Mouse (Mus musculus): Measurements from ENCODE around the gene Stk38l. TPM values are rescaled to one million over a fixed set of nuclear protein-coding genes. Genes with fewer than 3 reads are reported as not detected.
"Not testable (repeated sequence)": the region's sequence is repeated elsewhere in the genome, so short reads cannot be mapped to it uniquely, and the experiment has no call there.

Gene Stk38l
- total RNA-seq, 2 experiments from 2014 or later: 6.9 to 7.5 TPM

DNA sequence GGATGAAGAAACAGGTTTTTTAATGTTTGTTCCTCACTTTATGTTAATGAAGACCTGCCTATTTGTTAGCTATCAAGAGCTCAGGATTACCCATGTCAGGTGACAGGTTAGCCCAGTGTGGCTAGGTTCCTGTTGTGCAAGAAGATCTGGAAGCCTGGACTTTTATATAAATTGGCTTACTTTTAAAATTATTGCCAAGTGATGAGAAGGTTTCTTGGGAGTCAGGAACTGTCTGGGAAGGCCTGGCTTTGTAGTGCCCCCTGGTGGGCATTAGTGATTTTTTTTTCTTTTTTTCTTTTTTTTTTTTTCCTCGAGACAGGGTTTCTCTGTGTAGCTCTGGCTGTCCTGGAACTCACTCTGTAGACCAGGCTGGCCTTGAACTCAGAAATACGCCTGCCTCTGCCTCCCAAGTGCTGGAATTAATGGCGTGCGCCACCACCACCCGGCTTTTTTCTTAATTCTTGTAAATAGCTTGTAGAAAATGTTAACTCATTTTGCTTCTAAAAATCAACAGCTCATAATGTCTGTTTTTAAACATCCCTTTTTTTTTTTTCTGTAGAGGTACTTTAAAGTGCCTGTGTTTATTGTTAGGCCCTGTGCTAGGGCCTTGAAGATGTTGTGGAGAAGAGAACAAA, 37.6 kb downstream of the Stk38l start:
- intact Hi-C loops (cut with DNase I; ENCODE audit: low total_unique reads): no loop called here
- no peak for DNase-seq

DNA sequence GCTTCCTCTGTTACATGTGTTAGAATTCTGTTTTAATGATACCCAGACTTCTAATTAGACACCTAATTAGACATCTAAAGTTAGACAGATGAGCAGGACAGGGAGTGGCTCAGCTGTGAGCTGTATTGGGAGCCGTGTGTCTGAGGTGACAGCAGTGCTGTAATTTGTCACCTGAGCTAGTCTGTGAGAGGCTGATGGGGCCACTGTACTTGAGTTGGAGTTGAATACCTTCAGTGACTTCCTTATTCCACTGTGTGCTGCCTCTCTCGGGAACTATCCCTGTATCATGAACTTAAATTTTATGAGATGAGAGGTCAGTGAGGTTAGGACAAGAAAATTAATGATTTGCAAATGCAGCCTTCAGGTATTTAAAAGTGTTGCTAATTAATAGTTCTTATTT, 39.8 kb downstream of the Stk38l start:
- DNase-seq: no peak
- intact Hi-C loops (cut with DNase I; ENCODE audit: low total_unique reads): no loop called here

GRCm38 (mm10) chr6:146765270-146765669, 40.5 kb downstream of the Stk38l start:
- intact Hi-C loops (cut with DNase I; ENCODE audit: low total_unique reads): no loop called here
- no peak for DNase-seq

DNA sequence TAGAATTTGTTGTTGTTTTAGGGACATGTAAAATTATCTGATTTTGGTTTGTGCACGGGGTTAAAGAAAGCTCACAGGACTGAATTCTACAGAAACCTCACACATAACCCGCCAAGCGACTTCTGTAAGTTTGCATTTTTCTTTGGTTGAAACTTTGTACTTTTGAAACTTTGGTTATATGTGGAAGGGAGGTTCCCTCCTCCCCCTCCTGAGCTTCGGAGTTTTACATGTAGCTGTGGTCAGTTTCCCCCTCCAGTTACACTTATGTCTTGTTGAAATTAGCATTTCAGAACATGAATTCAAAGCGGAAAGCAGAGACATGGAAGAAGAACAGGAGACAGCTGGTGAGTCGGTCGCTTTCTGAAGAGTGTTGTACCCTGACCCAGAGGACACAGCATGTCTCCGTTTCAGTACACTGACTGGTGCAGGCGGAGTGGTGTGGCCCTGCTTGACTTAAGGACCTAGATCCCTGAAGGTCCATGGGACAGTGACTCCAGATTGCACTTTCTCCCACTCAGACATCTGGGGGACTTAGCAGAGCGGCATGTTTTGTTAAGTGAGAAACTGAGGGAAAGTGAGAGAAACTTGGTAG, 44.1 kb downstream of the Stk38l start:
- intact Hi-C loops (cut with DNase I; ENCODE audit: low total_unique reads): no loop called here
- no peak for DNase-seq

DNA sequence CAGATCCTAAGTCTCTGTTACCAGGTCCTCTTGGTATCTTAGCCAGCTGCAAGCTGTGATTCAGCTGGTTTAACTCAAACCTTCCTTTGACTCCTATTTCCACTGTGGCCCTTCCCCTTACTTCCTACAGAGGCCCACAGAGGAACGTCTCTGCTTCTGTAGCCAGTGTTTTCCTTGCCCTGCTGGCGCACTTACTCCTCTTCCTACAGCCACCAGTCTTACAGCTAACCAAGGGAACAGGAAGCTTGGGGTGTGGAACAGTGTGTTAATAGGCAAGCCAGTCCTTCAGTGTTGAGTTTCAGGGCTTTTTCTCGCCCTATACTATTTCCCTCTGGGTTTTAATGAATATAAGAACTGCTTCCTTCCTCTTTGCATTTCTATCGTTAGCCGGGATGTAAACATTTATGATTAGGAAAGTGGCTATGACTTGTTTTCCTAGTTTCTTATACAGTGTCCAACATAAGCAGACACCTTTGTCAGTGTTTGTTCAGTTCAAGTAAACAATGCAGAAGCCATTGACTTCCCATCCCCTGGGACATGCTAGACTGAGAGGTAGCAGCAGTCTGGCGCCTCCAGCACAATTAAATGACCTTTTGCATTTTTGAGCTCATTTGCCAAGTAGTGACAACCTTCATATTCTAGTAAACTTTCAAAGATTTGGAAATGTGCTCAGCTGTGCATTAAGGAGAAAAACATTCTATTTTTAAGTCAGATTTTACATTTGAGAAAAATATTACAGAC, 45.4 kb downstream of the Stk38l start:
- intact Hi-C loops (cut with DNase I; ENCODE audit: low total_unique reads): no loop called here
- DNase-seq: no peak

DNA sequence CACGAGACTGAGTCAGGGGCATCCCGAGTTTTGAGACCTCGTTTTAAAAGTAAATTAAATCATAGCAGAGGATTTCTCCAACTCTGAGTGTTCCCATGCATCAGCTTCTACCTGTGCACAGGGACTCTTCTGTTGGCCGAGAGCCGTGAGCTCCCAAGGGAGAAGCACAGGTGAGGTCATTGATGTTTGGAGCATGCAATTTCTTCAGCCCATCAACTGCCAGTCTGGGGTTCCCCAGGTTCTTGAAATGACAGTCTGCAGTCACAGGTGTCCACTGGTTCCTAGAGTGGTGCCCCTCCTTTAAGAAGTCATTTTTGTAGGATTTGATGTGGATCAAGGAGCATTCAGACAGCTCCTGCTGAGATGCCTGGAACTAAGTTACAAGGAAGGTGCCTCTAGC, 46.0 kb downstream of the Stk38l start:
- intact Hi-C loops (cut with DNase I; ENCODE audit: low total_unique reads): no loop called here

GRCm38 (mm10) chr6:146775864-146776263, 51.1 kb downstream of the Stk38l start:
- DNase-seq; intact Hi-C loops (cut with DNase I; ENCODE audit: low total_unique reads): not testable (repeated sequence)

More for the DNA sequence above, 46.0 kb downstream of the Stk38l start:
- DNase-seq: no peak

GRCm38 (mm10) chr6:146776610-146777389, 52.0 kb downstream of the Stk38l start:
- intact Hi-C loops (cut with DNase I; ENCODE audit: low total_unique reads): no loop called here
- no peak for DNase-seq

DNA sequence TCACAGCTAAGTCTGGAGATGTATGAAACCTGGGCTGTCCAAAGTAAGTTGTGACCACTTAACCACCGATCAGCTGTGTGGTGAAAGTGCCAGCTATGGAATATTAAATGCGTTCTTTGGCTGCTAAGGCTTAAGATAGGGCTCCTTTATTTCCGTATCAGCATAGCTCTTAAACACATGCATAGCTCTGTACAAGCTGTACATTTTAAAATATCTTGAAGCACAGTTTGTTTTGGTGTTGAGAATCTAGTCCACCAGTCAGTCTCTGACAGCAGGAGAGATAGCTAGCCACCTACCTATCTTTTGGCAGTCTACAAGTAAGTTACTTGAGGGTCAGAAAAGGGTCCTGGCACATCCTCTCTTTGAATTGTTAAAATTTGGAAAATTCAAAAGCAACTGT, 53.3 kb downstream of the Stk38l start:
- intact Hi-C loops (cut with DNase I; ENCODE audit: low total_unique reads): no loop called here
- no peak for DNase-seq

- intact Hi-C loops (cut with DNase I; ENCODE audit: low total_unique reads): no loop called here
- DNase-seq: no peak
Observed at GRCm38 (mm10) chr6:146781566-146781965, 56.8 kb downstream of the Stk38l start.

DNA sequence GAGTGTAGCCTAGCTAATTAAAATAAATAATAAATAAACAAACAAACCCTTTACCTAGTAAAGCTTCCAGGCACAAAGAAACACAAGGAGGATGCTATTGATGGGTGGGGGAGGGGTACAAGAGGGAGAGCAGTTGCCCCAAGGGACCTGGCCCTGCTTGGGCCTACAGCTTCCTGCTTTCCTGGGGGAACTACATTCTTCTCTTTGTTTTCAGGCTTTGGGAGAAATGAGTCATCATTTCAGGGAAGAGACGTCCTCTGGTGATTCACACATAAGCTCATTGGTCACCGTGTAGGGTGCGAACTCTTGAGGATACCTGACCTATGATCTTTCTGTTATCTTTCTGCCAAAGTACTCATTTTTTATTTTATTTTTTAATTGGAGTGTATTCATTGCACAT, 68.7 kb downstream of the Stk38l start:
- intact Hi-C loops (cut with DNase I; ENCODE audit: low total_unique reads): no loop called here
- DNase-seq: no peak

DNA sequence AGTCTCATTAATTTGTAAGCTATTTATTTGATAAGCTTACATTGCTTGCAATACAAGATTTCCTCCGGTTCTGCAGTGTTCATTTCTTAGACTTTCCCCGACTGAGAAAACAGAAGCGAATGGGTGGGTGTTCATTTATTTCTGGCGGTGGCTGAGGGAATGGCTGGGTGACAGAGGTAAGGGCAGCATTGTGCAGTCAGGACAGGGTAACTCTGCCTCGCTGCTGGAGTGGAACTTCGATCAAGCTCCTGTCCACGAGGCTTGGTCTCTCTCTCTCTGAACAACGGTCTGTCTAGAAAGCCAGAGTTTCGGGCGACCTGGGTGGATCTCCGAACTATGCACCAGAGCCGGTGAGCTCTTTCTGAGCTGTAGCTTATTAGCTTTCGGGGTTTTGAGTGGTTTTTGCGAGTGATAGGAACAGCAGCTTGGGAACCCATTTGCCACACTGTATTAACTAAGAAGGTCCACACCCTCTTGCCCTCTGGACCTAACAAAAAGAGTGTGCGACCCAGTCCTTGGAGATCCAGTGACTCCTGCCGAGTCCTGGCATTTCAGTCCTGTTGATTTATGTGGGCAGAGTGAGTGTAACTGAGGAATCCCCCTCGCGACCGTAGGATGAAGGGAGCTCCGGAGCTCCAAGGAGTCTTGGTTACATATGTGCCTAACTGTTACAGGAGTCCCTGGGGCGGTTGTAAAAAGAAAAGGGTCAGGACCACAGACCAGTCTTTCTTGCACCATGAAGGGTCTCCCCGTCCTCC, 70.5 kb downstream of the Stk38l start:
- intact Hi-C loops (cut with DNase I; ENCODE audit: low total_unique reads): no loop called here
- no peak for DNase-seq

DNA sequence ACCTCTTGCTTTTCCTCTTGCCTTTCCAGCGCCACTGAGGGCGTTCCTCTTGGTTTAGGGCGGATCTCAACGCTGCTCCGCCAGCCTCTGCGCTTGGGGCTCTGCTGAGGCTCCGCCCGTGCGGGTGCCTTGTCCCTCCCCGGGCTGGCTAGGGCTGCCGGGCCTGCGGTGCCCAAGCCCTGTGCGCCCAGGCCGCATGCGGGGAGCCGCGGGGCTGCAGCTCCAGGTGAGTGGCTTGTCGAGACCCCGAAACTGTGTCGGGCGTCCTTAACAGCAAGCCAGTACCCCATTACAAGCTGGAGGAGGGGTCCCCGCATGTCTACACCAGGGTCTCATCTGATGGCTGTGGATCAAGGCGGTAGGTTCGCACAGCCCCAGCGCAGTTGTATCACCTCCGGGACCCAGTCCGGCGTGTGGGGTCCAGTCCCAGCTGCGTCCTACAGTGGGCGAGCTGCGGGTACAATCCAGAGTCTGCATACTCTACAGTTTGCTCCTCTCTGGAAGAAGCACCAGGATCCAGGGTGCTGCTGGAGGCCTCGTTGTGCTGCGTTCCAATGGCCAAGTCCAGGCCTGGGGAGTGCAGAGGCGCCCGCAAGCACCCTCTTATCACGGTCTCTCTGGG, 71.2 kb downstream of the Stk38l start, which contains the start of gene Arntl2:
TSS of gene Arntl2 (plus strand) at position 132 of the 622 bp plus-strand sequence.
- intact Hi-C loops (cut with DNase I; ENCODE audit: low total_unique reads): no loop called here
- peak; percentile 82 for DNase-seq

DNA sequence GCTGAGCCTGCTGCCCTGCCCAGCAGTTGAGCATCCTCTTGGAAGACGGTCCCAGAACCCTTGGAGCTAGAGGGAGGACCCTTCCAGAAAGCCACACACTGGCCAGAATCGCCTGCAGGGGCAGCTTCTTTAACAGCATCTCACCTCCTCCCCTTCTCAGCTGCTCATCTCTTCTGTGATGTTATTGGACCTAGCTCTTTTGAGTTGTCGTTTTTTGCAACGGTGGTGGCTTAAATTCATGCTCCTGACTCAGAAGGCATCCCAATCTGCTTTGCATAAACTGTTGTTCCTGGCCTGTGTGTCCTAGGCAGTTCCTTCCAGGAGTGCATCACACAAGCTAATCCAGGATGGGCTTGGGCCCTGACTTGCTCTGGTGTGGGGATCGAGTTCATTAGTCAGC, 72.7 kb downstream of the Stk38l start:
- no peak for DNase-seq
- intact Hi-C loops (cut with DNase I; ENCODE audit: low total_unique reads): no loop called here

DNA sequence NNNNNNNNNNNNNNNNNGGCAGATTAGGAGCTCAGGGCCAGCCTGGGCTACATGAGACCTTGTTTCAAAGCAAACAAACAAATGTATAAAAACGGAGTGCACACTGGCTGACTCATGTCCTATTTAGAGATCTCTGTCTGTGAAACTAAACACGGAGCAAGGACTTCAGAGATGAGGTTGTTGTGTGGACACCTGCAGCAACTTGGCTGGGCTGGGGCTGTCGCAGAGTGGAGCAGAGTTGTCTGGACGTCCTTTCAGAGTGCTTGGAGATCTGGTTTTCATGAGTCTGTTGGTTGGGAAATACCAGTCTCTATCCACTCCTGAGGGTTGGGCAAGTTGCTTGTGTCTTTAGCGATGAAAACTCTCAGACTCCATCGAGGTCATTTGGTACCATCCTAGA, 85.2 kb downstream of the Stk38l start:
- intact Hi-C loops (cut with DNase I; ENCODE audit: low total_unique reads): no loop called here
- DNase-seq: no peak

GRCm38 (mm10) chr6:146813007-146813406, 88.2 kb downstream of the Stk38l start:
- intact Hi-C loops (cut with DNase I; ENCODE audit: low total_unique reads): no loop called here
- no peak for DNase-seq

GRCm38 (mm10) chr6:146820177-146820965, 95.6 kb downstream of the Stk38l start:
- intact Hi-C loops (cut with DNase I; ENCODE audit: low total_unique reads): no loop called here

DNA sequence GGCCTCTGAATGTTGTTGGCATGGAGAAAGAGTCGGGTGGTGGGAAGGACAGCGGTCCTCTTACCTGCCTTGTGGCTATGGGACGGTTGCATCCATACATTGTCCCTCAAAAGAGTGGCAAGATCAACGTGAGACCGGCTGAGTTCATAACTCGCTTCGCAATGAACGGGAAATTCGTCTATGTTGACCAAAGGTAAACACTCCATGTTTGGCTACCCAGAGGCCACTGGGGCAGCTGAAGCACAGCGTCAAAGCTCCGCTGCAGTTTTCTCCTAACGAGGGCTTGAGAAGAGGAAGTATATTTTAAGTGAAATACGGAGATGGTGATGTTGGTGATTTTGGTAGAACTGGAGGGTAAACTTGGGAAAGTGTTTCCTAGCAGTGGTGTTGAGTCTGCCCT, 97.2 kb downstream of the Stk38l start:
- DNase-seq: no peak
- intact Hi-C loops (cut with DNase I; ENCODE audit: low total_unique reads): no loop called here

More at GRCm38 (mm10) chr6:146820177-146820965, 95.6 kb downstream of the Stk38l start:
- no peak for DNase-seq
